Mouse (Mus musculus) C2C12 (cell line): ENCODE data around the gene Slc44a5. TPM values are rescaled to one million over a fixed set of nuclear protein-coding genes. Genes with fewer than 3 reads are reported as not detected.

Experiments used
- H3K27me3 ChIP-seq: one replicate; pipeline ENCODE4 v1.6.1; 2011; ENCODE audit not compliant: control insufficient read depth, insufficient read depth, insufficient read length
- H3K36me3 ChIP-seq: one replicate; pipeline ENCODE4 v1.6.1; 2011; ENCODE audit not compliant: control insufficient read depth, insufficient read depth
- H3K4me3 ChIP-seq: one replicate; pipeline ENCODE4 v1.5.1; 2011; ENCODE audit warnings: mild to moderate bottlenecking, control low read depth; ENCODE audit not compliant: poor library complexity, insufficient read depth, severe bottlenecking
- H3K79me2 ChIP-seq: one replicate; pipeline ENCODE4 v1.6.1; 2011; ENCODE audit not compliant: control insufficient read depth, insufficient read depth
- H3K79me3 ChIP-seq: one replicate; pipeline ENCODE4 v1.6.1; 2011; ENCODE audit warnings: low read depth, control low read depth
- H3ac ChIP-seq: one replicate; pipeline ENCODE3; 2011; ENCODE audit warnings: low read depth; ENCODE audit not compliant: control insufficient read depth, insufficient read length
- CEBPB ChIP-seq: IDR thresholded peaks from one replicate; pipeline ENCODE4 v1.6.1; 2011; ENCODE audit warnings: low read depth, mild to moderate bottlenecking, control low read depth, moderate library complexity
- CTCF ChIP-seq: IDR thresholded peaks from one replicate; pipeline ENCODE4 v1.5.1; 2011; ENCODE audit not compliant: control insufficient read depth, insufficient read depth, insufficient read length
- FOSL1 ChIP-seq: IDR thresholded peaks from one replicate; pipeline ENCODE4 v1.8.0; 2011; ENCODE audit warnings: mild to moderate bottlenecking, low read length; ENCODE audit not compliant: poor library complexity, insufficient read depth, severe bottlenecking
- MAX ChIP-seq: IDR thresholded peaks from one replicate; pipeline ENCODE4 v1.6.1; 2011; ENCODE audit warnings: mild to moderate bottlenecking, control low read depth
- MYOD1 ChIP-seq: IDR thresholded peaks from one replicate; pipeline ENCODE4 v1.6.1; 2011; ENCODE audit warnings: low read depth; ENCODE audit not compliant: control insufficient read depth, insufficient read length
- MYOG ChIP-seq: IDR thresholded peaks from one replicate; pipeline ENCODE4 v1.6.1; 2011; ENCODE audit not compliant: control insufficient read depth, insufficient read length; ENCODE audit errors: extremely low read depth
- USF1 ChIP-seq: IDR thresholded peaks from one replicate; pipeline ENCODE4 v1.6.1; 2011; ENCODE audit warnings: low read depth, mild to moderate bottlenecking, control low read depth, moderate library complexity
- polyA plus RNA-seq: library from polyadenylated mRNA; unstranded; fragments of >200 nt; fragmentation: generic; extraction: Trizol; gene quantifications from one replicate; pipeline ENCODE4 v1.2.1, GENCODE M21; 2012; ENCODE audit warnings: missing spikeins

The Slc44a5 gene
- polyA plus RNA-seq, 1 experiment: 0.06 TPM

GRCm38 (mm10) chr3:154287217-154287616 is 314.0 kb downstream of the Slc44a5 start:
- no peak overlapping the region for H3K4me3 ChIP-seq
- no peaks in the 10 kb centered on the region for H3K36me3 ChIP-seq
- no peaks in the 10 kb centered on the region for H3K27me3 ChIP-seq
- no peak overlapping the region for H3ac ChIP-seq
- TF ChIP-seq CEBPB (no peak), CTCF (no peak), FOSL1 (no peak), MYOD1 (no peak), MYOG (no peak), MAX (no peak), USF1 (no peak)
- no peaks in the 10 kb centered on the region for H3K79me2 ChIP-seq
- H3K79me3 ChIP-seq: no peaks in the 10 kb centered on the region

GRCm38 (mm10) chr3:154288429-154289069 is 315.3 kb downstream of the Slc44a5 start:
- Histone ChIP-seq H3K27me3 (no peaks in the 10 kb centered on the region), H3K36me3 (no peaks in the 10 kb centered on the region), H3K79me3 (no peaks in the 10 kb centered on the region), H3K4me3 (no peak overlapping the region), H3K79me2 (no peaks in the 10 kb centered on the region), H3ac (no peak overlapping the region)
- no peak for TF ChIP-seq USF1
- no peak for TF ChIP-seq MAX
- no peak for TF ChIP-seq CTCF
- no peak for TF ChIP-seq MYOD1
- TF ChIP-seq CEBPB: no peak

GRCm38 (mm10) chr3:154290351-154290750 is 317.1 kb downstream of the Slc44a5 start:
- H3K36me3 ChIP-seq: no peaks in the 10 kb centered on the region
- H3K4me3 ChIP-seq: no peak overlapping the region
- TF ChIP-seq CTCF (no peak), MYOG (no peak), USF1 (no peak), MYOD1 (no peak), CEBPB (no peak), FOSL1 (no peak), MAX (no peak)
- H3K27me3 ChIP-seq: no peaks in the 10 kb centered on the region
- no peaks in the 10 kb centered on the region for H3K79me2 ChIP-seq
- H3ac ChIP-seq: no peak overlapping the region
- no peaks in the 10 kb centered on the region for H3K79me3 ChIP-seq

- Histone ChIP-seq H3K79me2 (no peaks in the 10 kb centered on the region), H3K36me3 (no peaks in the 10 kb centered on the region), H3K79me3 (no peaks in the 10 kb centered on the region), H3ac (no peak overlapping the region), H3K27me3 (no peaks in the 10 kb centered on the region), H3K4me3 (no peak overlapping the region)
- TF ChIP-seq FOSL1 (no peak), CEBPB (no peak), MYOD1 (no peak), MAX (no peak), MYOG (no peak), CTCF (no peak), USF1 (no peak)
Observed at GRCm38 (mm10) chr3:154292126-154292525, 318.9 kb downstream of the Slc44a5 start.

- no peak overlapping the region for H3K4me3 ChIP-seq
- H3K79me2 ChIP-seq: no peaks in the 10 kb centered on the region
- no peaks in the 10 kb centered on the region for H3K36me3 ChIP-seq
- H3K79me3 ChIP-seq: no peaks in the 10 kb centered on the region
- H3ac ChIP-seq: no peak overlapping the region
- TF ChIP-seq MAX (no peak), CEBPB (no peak), CTCF (no peak), USF1 (no peak), FOSL1 (no peak), MYOD1 (no peak), MYOG (no peak)
- H3K27me3 ChIP-seq: no peaks in the 10 kb centered on the region
Observed at GRCm38 (mm10) chr3:154293839-154294490, 320.7 kb downstream of the Slc44a5 start.

- no peak for TF ChIP-seq MYOD1
- no peak for TF ChIP-seq MAX
- TF ChIP-seq FOSL1: no peak
- TF ChIP-seq CEBPB: no peak
- TF ChIP-seq MYOG: no peak
- no peak for TF ChIP-seq CTCF
- TF ChIP-seq USF1: no peak
- H3K79me2 ChIP-seq: no peaks in the 10 kb centered on the region
- no peaks in the 10 kb centered on the region for H3K79me3 ChIP-seq
- H3K36me3 ChIP-seq: no peaks in the 10 kb centered on the region
- H3K27me3 ChIP-seq: no peaks in the 10 kb centered on the region
- no peak overlapping the region for H3K4me3 ChIP-seq
- no peak overlapping the region for H3ac ChIP-seq
Observed at GRCm38 (mm10) chr3:154294924-154295834, 321.9 kb downstream of the Slc44a5 start.
